Mouse (Mus musculus) ZHBTc4 (cell line): ENCODE data around the gene Tmco5.

Experiments used
- DNase-seq: peaks from one replicate; pipeline ENCODE4 v3.0.0-alpha.2; 2011; ENCODE audit warnings: low read depth, low spot score

The Tmco5 gene

DNA sequence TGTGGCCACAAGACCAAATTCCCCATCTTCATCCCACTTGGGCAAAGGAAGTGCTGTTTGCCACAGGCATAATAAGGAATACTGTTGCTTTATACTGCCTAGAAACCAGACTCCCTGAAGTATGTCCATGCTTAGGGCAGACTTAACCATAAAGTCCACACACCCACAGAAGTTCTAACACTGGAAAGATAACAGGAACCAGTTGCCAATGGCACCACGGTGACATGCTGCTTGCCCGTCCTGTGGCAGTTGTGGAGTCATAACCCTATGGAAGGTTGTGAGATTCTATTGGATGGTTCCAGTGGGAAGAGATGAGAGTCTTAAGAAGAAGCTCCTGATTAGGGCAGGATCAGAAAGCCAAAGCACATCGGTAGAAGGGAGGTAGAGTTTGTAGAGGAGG is at the start of gene Tmco5:
Gene Tmco5, plus strand, starts transcription at position 301 of the 400 bp plus-strand sequence.
- DNase-seq: no peak

DNA sequence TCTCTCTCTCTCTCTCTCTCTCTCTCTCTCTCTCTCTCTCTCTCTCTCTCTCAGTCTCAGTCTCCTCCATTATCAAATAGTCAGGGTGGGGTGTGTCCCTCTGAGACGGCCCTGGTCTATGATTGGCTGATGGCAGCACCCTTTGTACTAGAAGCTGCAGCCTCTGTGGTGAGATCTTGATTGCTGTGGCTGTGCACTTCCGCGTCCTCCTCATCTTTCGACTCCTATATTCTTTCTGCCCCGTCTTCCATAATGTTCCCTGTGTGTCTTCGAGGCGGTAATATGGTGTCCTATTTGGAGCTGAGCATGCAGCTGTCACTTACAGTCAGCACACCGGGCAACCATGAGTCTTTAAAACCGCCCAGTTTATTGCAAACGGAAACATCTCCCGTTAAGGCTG is 46.6 kb upstream of the Tmco5 start:
- no peak for DNase-seq

DNA sequence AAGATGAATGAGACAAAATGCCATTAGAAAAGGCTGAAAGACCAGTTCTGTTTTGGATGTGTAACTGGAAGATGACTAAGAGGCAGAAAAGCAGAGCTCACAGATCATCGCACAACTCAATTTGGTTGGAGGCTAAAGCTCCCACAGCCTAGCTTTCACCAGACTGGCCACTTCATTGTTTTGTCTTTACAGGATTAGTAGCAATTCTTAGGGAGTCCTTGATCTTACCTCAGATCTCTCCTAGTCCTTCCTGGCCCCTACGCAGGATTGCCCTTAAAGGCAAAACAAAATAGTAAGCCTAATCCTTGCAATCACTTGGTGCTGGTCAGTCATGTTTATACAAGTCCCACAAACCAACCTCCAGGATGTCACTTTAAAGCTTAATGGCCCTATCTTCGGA is 40.7 kb upstream of the Tmco5 start:
- DNase-seq: no peak

DNA sequence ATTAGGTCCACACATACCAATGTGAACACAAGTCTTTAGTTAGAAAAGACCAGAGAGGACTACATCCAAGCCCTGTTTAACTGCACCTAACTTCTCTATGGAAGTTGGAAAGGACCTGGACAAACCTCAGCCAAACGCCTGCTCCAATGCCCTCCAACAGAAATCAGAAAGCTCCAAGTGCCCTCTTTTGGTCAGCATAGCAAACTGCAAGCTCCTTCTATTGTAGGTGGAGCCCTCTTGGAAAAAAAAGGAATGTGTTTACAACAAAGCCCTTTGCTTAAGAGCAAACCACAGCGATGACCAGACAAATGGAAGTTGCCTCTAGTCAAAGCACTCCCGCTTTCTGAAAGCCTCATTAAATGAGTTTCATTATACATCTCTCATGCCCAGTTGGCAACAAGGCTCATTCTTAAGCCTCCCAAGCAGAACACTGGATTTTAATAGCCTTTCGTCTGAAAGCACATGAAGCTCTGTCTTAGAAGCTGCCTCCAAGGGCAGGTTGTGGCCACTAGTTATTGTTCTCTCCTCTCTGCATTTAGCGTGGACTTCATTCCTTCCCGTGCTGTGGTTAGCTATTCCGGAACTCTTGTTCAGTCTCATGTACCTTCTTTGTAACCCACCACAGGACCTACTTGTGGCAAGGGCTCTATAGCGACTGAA is 39.8 kb upstream of the Tmco5 start:
- DNase-seq: peak; percentile 70

DNA sequence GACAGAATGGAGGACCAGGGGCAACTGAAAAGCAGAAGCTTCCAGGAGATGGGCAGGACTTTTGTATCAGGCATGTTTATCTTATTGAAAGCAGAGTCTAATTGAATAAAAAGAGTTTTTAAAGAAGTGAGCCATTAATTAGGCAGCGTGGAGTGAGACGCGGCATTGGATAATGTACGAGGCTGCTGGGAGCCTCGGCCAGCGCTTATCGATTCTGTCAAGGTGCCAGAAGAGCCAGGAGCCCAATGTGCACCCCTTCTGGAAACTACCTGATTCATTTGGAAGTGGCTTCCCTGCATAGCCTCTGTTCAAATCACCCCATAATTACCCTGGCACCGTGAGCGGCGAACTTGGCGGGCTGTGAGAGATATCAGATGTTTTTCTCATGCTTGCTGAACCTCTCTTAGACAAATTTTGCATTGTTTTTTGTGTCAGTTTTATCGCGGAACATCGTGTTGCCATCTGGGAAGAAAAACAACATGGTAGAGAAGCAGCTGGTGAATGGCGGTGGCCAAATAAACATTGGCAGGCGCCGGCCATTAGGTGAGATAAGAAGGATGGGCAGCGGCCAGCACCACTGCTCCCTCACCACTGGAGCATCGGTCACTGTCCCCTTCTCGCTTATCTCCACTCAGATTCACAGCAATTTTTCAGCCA is 28.4 kb upstream of the Tmco5 start:
- DNase-seq: peak; percentile 17

DNA sequence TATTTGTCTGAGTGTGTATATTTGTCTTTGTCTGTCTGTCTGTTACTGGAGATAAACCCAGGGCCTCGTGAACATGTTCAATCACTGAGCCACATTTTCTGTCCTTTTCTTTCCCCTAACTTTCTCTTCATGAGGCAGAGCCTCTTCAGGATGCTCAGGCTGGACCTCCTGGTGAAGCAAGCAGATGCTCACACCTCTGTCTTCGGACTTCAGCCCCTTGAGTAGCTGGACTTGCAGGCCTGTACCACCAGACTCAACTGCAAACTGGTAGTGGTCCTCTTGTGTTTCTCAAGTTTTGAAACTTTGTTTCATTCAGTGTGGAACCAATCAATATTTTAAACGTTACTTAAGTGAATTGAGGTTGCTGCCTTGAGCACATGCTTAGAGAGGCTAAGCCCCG is 27.1 kb upstream of the Tmco5 start:
- no peak for DNase-seq

DNA sequence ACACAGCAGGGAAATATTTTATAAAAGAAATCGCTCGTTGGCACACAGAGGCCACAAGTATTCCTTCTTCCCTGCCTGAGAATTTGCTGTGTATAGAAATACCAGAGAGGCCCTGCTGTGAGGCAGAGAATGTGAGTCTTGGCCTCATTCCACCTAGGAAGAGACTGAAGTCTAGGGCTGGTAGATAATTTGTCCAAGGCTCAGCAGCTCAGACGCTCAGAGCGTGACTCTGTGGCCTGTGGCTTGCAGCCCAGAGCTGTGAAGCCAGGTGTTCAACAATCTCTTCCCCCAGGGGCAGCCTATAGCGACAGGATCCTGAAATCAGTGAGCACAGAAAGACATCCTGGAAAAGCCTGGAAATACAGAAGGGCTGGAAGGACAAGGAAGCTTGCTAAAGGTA is 26.2 kb upstream of the Tmco5 start:
- DNase-seq: no peak

DNA sequence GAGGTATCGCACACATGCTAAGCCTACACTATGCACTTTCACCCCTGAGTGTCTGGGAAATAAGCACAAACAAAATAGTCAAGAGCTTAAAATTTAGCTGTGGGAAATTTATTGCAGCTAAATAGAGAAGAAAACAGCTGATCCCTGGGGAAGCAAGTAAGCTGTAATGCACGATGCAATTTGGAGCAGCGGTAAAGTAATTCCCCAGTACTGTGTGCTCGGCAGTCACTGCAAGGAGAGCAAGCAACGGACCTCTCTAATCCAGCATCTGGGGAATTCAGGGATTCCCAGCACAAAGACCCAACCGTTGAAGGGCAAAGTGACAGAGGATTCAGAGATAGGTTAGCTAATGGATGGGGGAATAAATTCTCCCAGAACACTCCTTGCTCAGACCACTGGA is 19.8 kb upstream of the Tmco5 start:
- DNase-seq: no peak

DNA sequence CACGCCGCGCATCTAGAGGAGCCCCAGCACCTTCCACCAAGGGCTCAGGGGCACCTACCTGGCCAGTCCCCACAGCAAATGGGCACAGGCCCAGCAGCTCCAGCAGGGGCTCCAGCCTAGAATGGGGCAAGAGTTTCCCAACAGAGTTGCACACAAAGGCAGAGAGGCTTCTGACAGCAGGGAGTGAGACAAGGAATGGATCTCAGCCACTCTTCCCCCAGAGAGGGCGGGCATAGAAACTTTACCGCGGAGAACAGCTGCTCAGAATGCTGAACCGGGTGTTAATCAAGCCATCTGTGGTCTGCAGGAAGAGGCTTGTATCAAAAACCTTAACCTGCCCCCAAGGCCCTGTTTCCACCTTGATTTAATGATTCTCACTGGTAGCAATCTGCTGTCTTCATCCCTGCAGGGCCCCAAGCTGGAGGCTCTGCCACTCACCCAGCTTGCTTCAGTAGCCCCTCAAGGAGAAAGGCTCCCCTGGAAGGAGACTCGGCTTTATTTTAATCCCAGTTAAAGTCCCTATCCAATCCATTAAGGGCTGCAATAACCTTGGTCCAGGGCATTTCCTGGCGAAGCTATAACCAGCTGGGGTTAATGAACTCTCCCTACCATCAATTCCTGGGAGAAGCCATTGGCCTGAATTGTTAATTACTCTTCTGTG is 1.4 kb upstream of the Tmco5 start:
- no peak for DNase-seq

DNA sequence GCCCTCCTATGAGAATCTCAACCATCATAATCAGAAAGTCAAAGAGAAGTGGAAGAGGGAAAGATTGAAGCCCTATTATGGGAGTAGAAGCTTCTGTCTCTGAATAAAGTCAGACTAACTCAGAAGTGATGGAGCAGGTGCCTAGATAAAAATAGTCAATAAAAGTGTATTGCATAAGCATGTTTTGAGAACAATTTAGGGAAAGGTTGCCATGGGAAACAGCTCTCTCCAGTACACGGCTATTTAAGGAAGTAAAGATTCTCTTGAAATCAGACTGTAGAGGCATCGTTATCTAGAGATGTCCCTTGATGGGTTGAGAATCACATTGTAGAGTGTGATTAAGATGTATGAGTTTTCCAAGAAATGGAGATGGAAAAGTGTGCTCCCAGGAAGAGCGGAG is 1.2 kb downstream of the Tmco5 start:
- no peak for DNase-seq

DNA sequence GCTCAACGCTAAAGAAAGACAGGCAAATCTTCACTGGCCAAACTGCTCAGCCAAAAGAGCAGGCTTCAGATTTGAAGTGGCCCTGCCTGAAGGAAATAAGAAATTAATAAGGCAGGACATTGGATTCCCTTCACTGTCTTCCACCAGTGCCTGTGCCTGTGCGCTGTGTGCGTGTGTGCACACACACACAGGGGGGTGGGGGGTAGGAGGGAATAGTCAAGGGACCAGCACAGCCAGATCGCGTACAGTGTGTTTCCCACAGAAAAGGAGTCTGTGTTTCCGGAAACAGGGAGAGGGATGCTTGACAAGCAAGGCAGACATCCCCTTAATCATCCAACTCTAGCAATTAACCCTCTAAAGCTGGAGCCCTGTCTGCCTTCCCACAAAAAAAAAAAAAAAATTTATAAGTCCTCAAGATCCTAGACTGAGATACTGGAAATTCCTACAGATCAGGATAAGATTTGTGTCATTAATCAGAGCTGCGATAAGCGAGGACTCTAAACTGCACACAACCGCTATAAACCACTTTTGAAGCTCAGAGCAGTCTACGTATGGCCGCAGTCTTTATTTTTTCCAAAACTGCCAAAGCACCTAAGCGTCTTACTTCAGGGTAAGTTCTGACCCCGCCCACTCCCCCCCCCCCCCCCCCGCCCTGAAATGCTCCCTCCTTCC is 15.0 kb downstream of the Tmco5 start:
- no peak for DNase-seq

DNA sequence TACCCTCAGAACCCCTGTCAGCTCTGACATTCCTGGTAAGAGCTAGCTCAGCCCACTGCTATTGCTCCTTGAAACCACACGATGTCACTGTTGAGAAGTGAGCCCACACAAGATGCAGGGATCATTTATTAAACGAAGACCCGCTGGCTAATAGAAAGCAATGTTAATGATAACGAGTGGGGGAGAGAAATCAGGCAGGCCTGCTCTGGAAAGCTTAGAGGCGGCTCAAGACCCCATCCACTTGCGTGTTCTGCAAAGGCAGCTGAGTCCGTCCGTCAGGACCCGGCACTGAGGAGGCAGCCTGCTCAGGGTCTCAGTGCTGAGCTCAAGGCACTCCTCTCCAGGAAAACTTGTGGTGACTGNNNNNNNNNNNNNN is 15.5 kb downstream of the Tmco5 start:
- peak; percentile 79 for DNase-seq

DNA sequence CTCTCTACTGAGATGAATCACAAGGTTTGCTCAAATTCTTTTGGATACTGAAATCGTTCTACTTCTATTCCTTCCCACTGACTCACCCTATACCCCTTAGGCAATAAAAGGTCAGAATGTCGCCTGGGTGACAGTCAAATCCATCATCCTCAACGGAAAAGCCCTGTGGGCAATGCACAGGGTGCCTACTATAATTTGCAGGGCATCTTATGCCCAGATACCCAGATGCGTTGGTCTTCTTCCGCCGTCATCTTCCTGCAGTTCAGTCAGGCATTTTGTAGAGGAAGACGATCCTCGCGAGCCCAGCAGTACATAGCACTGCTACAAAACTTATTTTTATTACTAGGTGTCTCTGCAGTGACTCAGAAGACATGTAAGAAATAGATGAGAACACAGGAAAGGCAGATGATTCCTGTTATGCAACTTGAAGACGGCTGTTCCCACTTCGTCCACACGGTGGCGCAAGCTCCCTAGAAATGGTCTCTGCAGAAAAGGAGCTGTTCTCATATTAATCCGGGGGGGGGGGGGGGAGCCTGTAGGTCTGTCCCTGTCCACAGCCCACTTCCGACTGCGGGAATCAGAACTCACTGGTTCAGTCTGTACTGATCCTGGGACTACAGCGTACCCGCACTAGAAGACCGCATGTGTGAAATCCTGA is 21.3 kb downstream of the Tmco5 start:
- DNase-seq: peak; percentile 79

DNA sequence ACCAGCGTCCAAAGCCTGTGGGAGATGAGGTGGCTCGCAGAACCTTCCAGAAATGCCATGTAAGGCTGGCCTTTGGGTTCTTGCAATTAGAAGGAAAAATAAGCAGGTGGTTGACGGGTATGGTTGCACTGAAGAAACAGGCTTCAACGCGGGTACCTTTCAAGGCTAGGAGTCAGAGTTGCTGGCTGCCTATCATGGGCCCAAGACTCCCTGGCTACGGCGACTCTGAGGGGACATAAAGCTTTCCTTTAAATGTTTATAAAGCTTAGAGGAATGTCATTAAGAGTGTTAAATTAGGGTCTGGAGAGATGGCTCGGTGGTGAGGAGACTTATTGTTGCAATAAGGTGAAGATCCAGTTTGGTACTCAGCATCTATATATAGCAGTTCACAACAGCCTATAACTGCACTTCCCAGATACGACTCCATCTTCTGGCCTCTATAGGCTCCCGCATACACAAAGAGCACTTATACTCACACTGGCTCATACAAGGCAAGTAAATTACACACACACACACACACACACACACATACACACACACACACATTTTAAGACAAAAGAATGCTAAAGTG is 21.9 kb downstream of the Tmco5 start:
- DNase-seq: no peak

DNA sequence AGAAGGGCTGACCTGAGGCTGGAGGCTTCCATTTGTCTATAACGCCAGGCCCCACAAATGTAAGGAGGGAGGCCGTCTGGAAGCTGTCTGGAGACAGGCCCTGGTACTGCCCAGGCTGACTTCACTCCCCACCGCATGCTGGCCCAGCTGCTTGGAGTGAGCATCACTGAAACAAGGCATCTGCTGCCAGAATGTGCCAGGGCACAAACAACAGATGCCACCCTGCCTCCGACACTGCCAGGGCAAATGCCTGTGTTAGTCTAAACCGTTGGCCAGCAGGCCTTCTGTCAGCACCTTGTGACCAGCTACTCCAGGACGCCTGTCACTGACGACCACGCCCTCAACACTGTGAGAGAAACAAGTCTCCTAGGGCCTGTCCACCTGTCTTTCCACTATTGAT is 29.8 kb downstream of the Tmco5 start:
- DNase-seq: no peak

DNA sequence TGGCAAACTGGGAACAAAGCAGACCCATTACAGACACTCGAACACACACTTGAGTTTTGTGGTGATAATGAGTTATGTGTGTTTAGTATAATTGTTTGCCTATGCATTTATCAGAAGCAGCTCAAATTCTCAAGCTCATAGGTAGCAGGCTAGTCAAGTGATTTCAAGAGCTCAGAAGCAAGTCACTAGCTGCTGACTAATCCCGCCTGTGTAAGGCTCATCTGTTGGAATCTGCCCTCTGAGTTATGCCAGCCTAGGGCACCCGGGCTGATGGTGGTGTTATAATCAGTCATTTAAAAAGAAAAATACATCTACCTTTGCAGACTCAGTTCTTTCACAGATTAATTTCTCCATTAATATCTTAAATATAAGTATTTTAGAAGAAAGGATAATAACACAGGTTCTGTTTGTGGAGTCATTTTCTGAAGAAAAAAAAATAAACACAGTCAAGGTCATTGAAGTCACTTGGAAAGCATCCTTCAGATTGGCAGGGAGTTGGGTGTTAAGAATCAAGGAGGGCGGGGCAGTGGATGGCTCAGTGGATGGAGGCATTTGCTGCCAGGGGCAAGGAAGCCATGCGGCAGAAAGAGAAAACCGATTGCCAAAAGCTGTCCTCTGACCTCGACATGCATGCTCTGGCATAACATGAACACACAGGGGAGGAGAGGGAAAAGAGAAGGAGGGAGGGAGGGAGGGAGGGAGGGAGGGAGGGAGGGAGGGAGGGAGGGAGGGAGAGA is 34.0 kb downstream of the Tmco5 start:
- no peak for DNase-seq

DNA sequence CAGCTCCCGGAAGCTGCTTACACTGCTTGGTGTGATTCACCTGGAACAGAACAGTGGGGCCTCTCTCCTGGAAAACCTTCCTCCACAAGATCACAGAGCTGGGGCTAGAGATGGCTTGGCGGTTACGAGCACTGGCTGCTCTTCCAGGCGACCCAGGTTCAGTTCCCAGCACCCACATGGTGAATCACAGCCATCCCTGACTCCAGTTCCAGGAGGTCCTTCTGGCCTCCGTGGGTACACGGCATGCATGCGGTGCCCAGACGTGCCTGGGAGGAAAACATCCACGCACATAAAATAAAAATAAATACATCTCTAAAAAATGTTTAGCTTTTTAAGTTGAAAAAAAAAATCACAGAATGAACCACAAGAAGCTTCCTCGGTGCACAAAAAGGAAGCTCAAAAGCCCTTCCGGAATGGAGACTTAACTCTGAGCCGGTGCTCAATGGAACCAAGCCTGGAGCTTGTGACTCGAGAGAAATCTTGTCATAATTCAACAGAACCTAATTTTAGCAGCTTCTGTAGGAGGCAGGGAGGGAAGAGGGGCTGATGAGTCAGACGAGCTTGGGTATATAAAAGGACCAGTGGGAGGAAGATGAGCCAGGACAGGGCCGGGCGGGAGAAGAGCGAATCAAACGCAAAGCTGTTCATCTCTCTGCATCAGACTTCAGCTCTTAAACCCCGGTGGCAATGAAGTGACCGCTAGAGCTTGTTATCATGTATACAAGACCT is 35.4 kb downstream of the Tmco5 start:
- DNase-seq: no peak

DNA sequence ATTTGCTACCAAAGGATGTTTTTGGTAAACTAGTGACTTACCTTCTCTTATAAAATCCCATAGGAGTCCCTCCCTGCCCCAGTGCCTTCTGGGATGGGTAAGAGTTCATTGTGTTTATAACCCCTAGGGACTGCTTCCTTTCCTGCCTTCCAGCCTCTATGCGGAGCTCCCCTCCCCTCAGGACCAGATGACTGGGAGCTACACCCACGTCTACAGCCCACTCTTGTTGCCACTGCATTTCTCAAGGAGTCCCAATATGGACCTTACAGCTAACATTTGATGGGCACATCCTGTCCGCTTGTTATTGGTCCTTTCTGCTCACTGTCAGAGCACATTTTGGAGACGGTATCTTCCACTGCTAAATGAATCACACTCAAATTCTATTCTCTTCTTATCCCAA is 36.1 kb downstream of the Tmco5 start:
- no peak for DNase-seq

DNA sequence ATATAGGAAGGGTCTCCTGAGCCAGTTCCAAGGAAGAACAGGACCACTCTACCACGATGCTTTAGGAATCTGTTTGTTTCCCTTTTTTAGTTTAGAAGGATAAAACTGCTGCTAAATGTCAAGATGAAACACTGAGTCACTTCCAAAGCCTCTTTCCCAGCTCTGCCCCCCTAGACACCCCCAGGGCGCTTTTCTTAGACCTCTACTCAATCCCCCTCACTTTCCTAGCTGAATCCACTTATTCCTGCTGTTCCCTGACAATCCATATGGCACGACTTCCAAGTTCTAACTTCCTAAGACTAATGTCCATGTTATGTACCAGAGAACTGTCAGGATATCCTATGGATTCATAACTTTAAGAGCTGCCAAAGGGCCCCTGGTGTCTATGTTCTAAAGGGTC is 40.1 kb downstream of the Tmco5 start:
- no peak for DNase-seq
